Mouse (Mus musculus): ENCODE data around the gene Selenon. TPM values are rescaled to one million over a fixed set of nuclear protein-coding genes. Genes with fewer than 3 reads are reported as not detected.

The Selenon gene
- 11.1 and 11.5 TPM in 2 replicates for polyA plus RNA-seq (2015; fragmentation: Nextera tagmentation; extraction: Ambion mirVana)

- H3K27me3 ChIP-seq, result no peaks in the 10 kb centered on the region
- peak within 1 kb of the TSS; percentile 90 for H3K27ac ChIP-seq
- H3K36me3 ChIP-seq, result peaks cover 28% of the 10 kb centered on the region
- WGBS, result under 1% methylated on average over 57 of the region's 67 CpGs
- peaks cover 39% of the 10 kb centered on the region for H3K4me1 ChIP-seq (replicated peaks)
- ATAC-seq, result peak; percentile 85
- H3K9ac ChIP-seq (replicated peaks), result peak within 1 kb of the TSS; percentile 95
- peaks cover 9% of the 10 kb centered on the region; the same call in 1 of the 2 replicates for H3K9me3 ChIP-seq
- H3K4me3 ChIP-seq (replicated peaks), result peak within 1 kb of the TSS; percentile 77
- H3K4me2 ChIP-seq (replicated peaks), result peak within 1 kb of the TSS; percentile 72
These were observed at the start of gene Selenon for GRCm38 (mm10) chr4:134551494-134552316. Gene Selenon (minus strand): TSS chr4:134552166.

GRCm38 (mm10) chr4:134601404-134601803 lies 49.4 kb upstream of the Selenon start:
- ATAC-seq, result no peak
- H3K4me1 ChIP-seq (replicated peaks), result peaks cover 45% of the 10 kb centered on the region
- H3K36me3 ChIP-seq, result no peaks in the 10 kb centered on the region
- no peak overlapping the region for H3K9ac ChIP-seq (replicated peaks)
- H3K27ac ChIP-seq, result no peak overlapping the region
- no peaks in the 10 kb centered on the region for H3K9me3 ChIP-seq
- WGBS, result 37% methylated on average over 8 of the region's 8 CpGs
- H3K4me2 ChIP-seq (replicated peaks), result no peak overlapping the region
- no peak overlapping the region for H3K4me3 ChIP-seq (replicated peaks)
- H3K27me3 ChIP-seq, result no peaks in the 10 kb centered on the region

- no peak overlapping the region for H3K4me2 ChIP-seq (replicated peaks)
- no peak overlapping the region for H3K9ac ChIP-seq (replicated peaks)
- no peaks in the 10 kb centered on the region for H3K36me3 ChIP-seq
- no peak for ATAC-seq
- no peaks in the 10 kb centered on the region for H3K9me3 ChIP-seq
- no peaks in the 10 kb centered on the region for H3K27me3 ChIP-seq
- H3K4me1 ChIP-seq (replicated peaks), result peaks cover 40% of the 10 kb centered on the region
- no peak overlapping the region for H3K27ac ChIP-seq
- H3K4me3 ChIP-seq (replicated peaks), result no peak overlapping the region
- 87% methylated on average over 7 of the region's 7 CpGs for WGBS
These were observed 48.8 kb upstream of the Selenon start for GRCm38 (mm10) chr4:134600777-134601176.

- Histone ChIP-seq H3K9me3 (no peaks in the 10 kb centered on the region), H3K9ac (replicated peaks) (no peak overlapping the region), H3K27me3 (no peaks in the 10 kb centered on the region), H3K4me1 (replicated peaks) (peaks cover 40% of the 10 kb centered on the region), H3K27ac (no peak overlapping the region), H3K4me2 (replicated peaks) (no peak overlapping the region), H3K4me3 (replicated peaks) (no peak overlapping the region), H3K36me3 (no peaks in the 10 kb centered on the region)
- ATAC-seq, result no peak
- WGBS, result 85% methylated on average over 9 of the region's 9 CpGs
These were observed 48.1 kb upstream of the Selenon start for GRCm38 (mm10) chr4:134600060-134600459.

- Histone ChIP-seq H3K27ac (no peak overlapping the region), H3K4me3 (replicated peaks) (no peak overlapping the region), H3K27me3 (no peaks in the 10 kb centered on the region), H3K36me3 (no peaks in the 10 kb centered on the region), H3K9me3 (no peaks in the 10 kb centered on the region), H3K9ac (replicated peaks) (0 out of 2 replicates have a peak overlapping the region, but pooled peaks have one; percentile 20), H3K4me1 (replicated peaks) (peaks cover 26% of the 10 kb centered on the region), H3K4me2 (replicated peaks) (no peak overlapping the region)
- ATAC-seq, result no peak
- WGBS, result 86% methylated on average over 10 of the region's 10 CpGs
These were observed 45.1 kb upstream of the Selenon start for GRCm38 (mm10) chr4:134596816-134597692.

GRCm38 (mm10) chr4:134594731-134595439 lies 42.9 kb upstream of the Selenon start:
- H3K4me2 ChIP-seq (replicated peaks), result no peak overlapping the region
- peaks cover 26% of the 10 kb centered on the region for H3K4me1 ChIP-seq (replicated peaks)
- H3K9ac ChIP-seq (replicated peaks), result no peak overlapping the region
- H3K9me3 ChIP-seq, result no peaks in the 10 kb centered on the region
- ATAC-seq, result no peak
- H3K27ac ChIP-seq, result no peak overlapping the region
- H3K4me3 ChIP-seq (replicated peaks), result no peak overlapping the region
- no peaks in the 10 kb centered on the region for H3K36me3 ChIP-seq
- WGBS, result 89% methylated on average over 10 of the region's 10 CpGs
- H3K27me3 ChIP-seq, result no peaks in the 10 kb centered on the region

GRCm38 (mm10) chr4:134592442-134592841 lies 40.5 kb upstream of the Selenon start:
- Histone ChIP-seq H3K4me3 (replicated peaks) (no peak overlapping the region), H3K9ac (replicated peaks) (no peak overlapping the region), H3K27ac (no peak overlapping the region), H3K4me2 (replicated peaks) (no peak overlapping the region), H3K4me1 (replicated peaks) (peaks cover 26% of the 10 kb centered on the region), H3K27me3 (no peaks in the 10 kb centered on the region), H3K9me3 (no peaks in the 10 kb centered on the region), H3K36me3 (no peaks in the 10 kb centered on the region)
- ATAC-seq, result no peak
- whole genome bisulfite sequencing, result 80% methylated on average over 4 of the region's 4 CpGs

GRCm38 (mm10) chr4:134591506-134592061 lies 39.6 kb upstream of the Selenon start:
- WGBS, result 54% methylated on average over 11 of the region's 11 CpGs
- peak; percentile 48 for ATAC-seq
- no peak overlapping the region for H3K4me3 ChIP-seq (replicated peaks)
- H3K4me2 ChIP-seq (replicated peaks), result no peak overlapping the region
- peak overlapping the region; percentile 59 for H3K27ac ChIP-seq
- H3K9ac ChIP-seq (replicated peaks), result no peak overlapping the region
- H3K9me3 ChIP-seq, result no peaks in the 10 kb centered on the region
- peaks cover 25% of the 10 kb centered on the region for H3K4me1 ChIP-seq (replicated peaks)
- no peaks in the 10 kb centered on the region for H3K36me3 ChIP-seq
- H3K27me3 ChIP-seq, result no peaks in the 10 kb centered on the region

GRCm38 (mm10) chr4:134590227-134590926 lies 38.4 kb upstream of the Selenon start:
- H3K4me1 ChIP-seq (replicated peaks), result peaks cover 23% of the 10 kb centered on the region
- no peak overlapping the region for H3K27ac ChIP-seq
- no peak for ATAC-seq
- H3K27me3 ChIP-seq, result no peaks in the 10 kb centered on the region
- no peaks in the 10 kb centered on the region for H3K36me3 ChIP-seq
- H3K9ac ChIP-seq (replicated peaks), result no peak overlapping the region
- H3K9me3 ChIP-seq, result no peaks in the 10 kb centered on the region
- 78% methylated on average over 10 of the region's 10 CpGs for WGBS
- no peak overlapping the region for H3K4me3 ChIP-seq (replicated peaks)
- no peak overlapping the region for H3K4me2 ChIP-seq (replicated peaks)

GRCm38 (mm10) chr4:134589786-134590185 lies 37.8 kb upstream of the Selenon start:
- H3K27me3 ChIP-seq, result no peaks in the 10 kb centered on the region
- no peak for ATAC-seq
- no peaks in the 10 kb centered on the region for H3K9me3 ChIP-seq
- H3K4me2 ChIP-seq (replicated peaks), result no peak overlapping the region
- no peak overlapping the region for H3K9ac ChIP-seq (replicated peaks)
- no peaks in the 10 kb centered on the region for H3K36me3 ChIP-seq
- H3K27ac ChIP-seq, result no peak overlapping the region
- peaks cover 23% of the 10 kb centered on the region for H3K4me1 ChIP-seq (replicated peaks)
- 62% methylated on average over 9 of the region's 9 CpGs for WGBS
- H3K4me3 ChIP-seq (replicated peaks), result no peak overlapping the region

- Histone ChIP-seq H3K4me3 (replicated peaks) (no peak overlapping the region), H3K27me3 (no peaks in the 10 kb centered on the region), H3K9me3 (no peaks in the 10 kb centered on the region), H3K27ac (no peak overlapping the region), H3K36me3 (no peaks in the 10 kb centered on the region), H3K4me2 (replicated peaks) (no peak overlapping the region), H3K9ac (replicated peaks) (no peak overlapping the region), H3K4me1 (replicated peaks) (peaks cover 23% of the 10 kb centered on the region)
- ATAC-seq, result no peak
- whole genome bisulfite sequencing, result 90% methylated on average over 5 of the region's 5 CpGs
These were observed 37.0 kb upstream of the Selenon start for GRCm38 (mm10) chr4:134588951-134589350.
